Mouse (Mus musculus) hindbrain, postnatal 0 days (tissue): ENCODE data around the gene Tex12. TPM values are rescaled to one million over a fixed set of nuclear protein-coding genes. Genes with fewer than 3 reads are reported as not detected.

ENCODE experiments used
- ATAC-seq: fragments of 200-750 bp; cut with Nextera tagmentation; 2 replicates; pipeline ENCODE4 v1.8.0; 2017; ENCODE audit warnings: mild to moderate bottlenecking, moderate TSS enrichment, moderate library complexity
- DNase-seq: peaks from one replicate; pipeline ENCODE4 v3.0.0-alpha.2; 2015; ENCODE audit warnings: low spot score
- H3K27ac ChIP-seq: fragments of 300-500 bp; sonication (generic); 2 replicates; pipeline ENCODE4 v1.5.1; 2014; ENCODE audit warnings: mild to moderate bottlenecking
- H3K27me3 ChIP-seq: fragments of 300-500 bp; sonication (generic); 2 replicates; pipeline ENCODE4 v1.6.1; 2014; ENCODE audit warnings: low read length, mixed read lengths; ENCODE audit not compliant: insufficient read depth
- H3K36me3 ChIP-seq: fragments of 300-500 bp; sonication (generic); 2 replicates; pipeline ENCODE4 v1.6.1; 2014; ENCODE audit warnings: low read length, mixed read lengths; ENCODE audit not compliant: insufficient read depth
- H3K4me1 ChIP-seq: fragments of 300-500 bp; sonication (generic); 2 replicates; pipeline ENCODE4 v1.6.1; 2014; ENCODE audit warnings: antibody characterized with exemption, low read length, mixed read lengths; ENCODE audit not compliant: insufficient read depth
- H3K4me2 ChIP-seq: fragments of 300-500 bp; sonication (generic); 2 replicates; pipeline ENCODE4 v1.6.1; 2014; ENCODE audit warnings: low read depth, mild to moderate bottlenecking, low read length, moderate library complexity, mixed read lengths
- H3K4me3 ChIP-seq: fragments of 300-500 bp; sonication (generic); 2 replicates; pipeline ENCODE4 v1.5.1; 2014; ENCODE audit warnings: low read length
- H3K9ac ChIP-seq: fragments of 300-500 bp; sonication (generic); replicated peaks from 2 replicates; pipeline ENCODE4 v1.6.1; 2014; ENCODE audit warnings: mild to moderate bottlenecking, low read length, moderate library complexity, mixed read lengths
- H3K9me3 ChIP-seq: fragments of 300-500 bp; sonication (generic); 2 replicates; pipeline ENCODE4 v1.6.1; 2016; ENCODE audit warnings: low read length, mixed read lengths
- CTCF ChIP-seq: IDR thresholded peaks from 2 replicates; pipeline ENCODE4 v1.5.1; 2016; ENCODE audit warnings: antibody characterized with exemption, control low read depth, low read depth
- WGBS: fragments of 180-500 bp; shearing (Covaris S2); extraction: QIAGEN DNeasy Blood & Tissue Kit; methylation state at CpG from one replicate; pipeline ENCODE4 v1.1.7; 2014; 5-methylcytosine and 5-hydroxymethylcytosine counted together
- polyA plus RNA-seq: library from polyadenylated mRNA; unstranded; fragments of >200 nt; fragmentation: Nextera tagmentation; extraction: Ambion mirVana; gene quantifications from 2 replicates; pipeline ENCODE4 v1.2.1, GENCODE M21; 2015
- total RNA-seq: library from RNA; depleted of rRNA; stranded (reverse); fragments of >200 nt; gene quantifications from 2 replicates; pipeline ENCODE4 v1.2.3, GENCODE M21; 2014

The Tex12 gene
- total and polyA plus RNA-seq, 2 experiments from 2014 or later: 0.21 TPM; not detected in 1

DNA sequence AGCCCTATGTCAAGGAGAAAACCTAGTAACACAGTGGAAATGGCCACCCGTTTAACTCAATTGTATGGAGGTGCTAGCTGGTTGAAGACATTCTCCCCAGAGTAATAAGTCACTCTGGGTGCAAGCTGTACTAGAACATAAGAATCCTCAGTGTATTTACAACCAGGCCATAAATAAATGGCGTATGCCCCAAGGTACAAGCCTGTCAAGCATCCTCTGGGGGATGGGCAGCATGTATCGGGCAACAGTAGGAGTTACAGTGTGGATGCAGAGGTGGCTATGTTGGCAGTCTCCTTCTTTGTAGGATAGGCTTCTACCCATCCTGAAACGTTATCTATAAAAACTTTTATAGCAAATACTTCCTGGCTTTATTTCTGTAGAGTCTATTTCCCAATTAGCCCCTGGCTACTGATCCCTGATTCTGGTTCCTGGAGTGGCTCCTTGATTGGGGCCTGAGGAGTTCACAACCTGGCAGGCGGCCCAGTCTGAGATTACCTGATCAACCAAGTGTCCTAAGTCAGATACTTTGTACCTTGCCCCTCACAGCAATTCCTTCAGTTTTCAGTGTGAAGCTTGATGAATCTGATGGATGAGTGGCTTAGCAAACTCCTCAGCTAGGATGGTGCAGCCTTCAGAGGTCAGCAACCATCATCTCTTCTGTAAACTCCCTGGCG is 24.2 kb upstream of the Tex12 start:
- ATAC-seq (no peak), DNase-seq (no peak)
- Histone ChIP-seq H3K36me3 (no peaks in the 10 kb centered on the region), H3K4me3 (no peak overlapping the region), H3K9ac (no peak overlapping the region), H3K4me2 (no peak overlapping the region), H3K4me1 (no peaks in the 10 kb centered on the region), H3K27ac (no peak overlapping the region), H3K27me3 (no peaks in the 10 kb centered on the region), H3K9me3 (no peaks in the 10 kb centered on the region)
- WGBS: 90% methylated on average over 6 of the region's 6 CpGs
- no peak for TF ChIP-seq CTCF

DNA sequence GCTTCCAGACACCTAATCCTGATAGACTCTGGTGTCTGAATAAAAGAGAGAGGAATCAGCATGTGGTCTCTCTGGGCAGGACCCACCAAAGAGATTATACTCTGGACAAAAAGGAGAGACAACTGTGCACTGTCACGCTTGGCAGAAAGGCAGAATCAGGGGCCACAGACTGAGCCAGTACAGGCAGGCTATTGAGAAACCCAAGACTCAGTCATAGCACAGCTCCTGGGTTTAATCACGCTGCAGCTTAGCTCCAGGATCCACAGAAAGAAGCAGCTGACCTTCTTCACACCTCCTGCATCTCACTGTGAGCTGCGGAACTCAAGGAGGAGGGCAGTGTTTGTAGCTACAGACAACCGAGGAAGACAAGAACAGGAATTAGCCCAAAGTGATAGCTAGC is 19.2 kb upstream of the Tex12 start:
- Histone ChIP-seq H3K4me2 (no peak overlapping the region), H3K27me3 (no peaks in the 10 kb centered on the region), H3K9me3 (no peaks in the 10 kb centered on the region), H3K27ac (no peak overlapping the region), H3K36me3 (no peaks in the 10 kb centered on the region), H3K9ac (no peak overlapping the region), H3K4me1 (no peaks in the 10 kb centered on the region), H3K4me3 (no peak overlapping the region)
- DNase-seq (no peak), ATAC-seq (no peak)
- 36% methylated on average over 4 of the region's 4 CpGs for WGBS
- TF ChIP-seq CTCF: no peak

DNA sequence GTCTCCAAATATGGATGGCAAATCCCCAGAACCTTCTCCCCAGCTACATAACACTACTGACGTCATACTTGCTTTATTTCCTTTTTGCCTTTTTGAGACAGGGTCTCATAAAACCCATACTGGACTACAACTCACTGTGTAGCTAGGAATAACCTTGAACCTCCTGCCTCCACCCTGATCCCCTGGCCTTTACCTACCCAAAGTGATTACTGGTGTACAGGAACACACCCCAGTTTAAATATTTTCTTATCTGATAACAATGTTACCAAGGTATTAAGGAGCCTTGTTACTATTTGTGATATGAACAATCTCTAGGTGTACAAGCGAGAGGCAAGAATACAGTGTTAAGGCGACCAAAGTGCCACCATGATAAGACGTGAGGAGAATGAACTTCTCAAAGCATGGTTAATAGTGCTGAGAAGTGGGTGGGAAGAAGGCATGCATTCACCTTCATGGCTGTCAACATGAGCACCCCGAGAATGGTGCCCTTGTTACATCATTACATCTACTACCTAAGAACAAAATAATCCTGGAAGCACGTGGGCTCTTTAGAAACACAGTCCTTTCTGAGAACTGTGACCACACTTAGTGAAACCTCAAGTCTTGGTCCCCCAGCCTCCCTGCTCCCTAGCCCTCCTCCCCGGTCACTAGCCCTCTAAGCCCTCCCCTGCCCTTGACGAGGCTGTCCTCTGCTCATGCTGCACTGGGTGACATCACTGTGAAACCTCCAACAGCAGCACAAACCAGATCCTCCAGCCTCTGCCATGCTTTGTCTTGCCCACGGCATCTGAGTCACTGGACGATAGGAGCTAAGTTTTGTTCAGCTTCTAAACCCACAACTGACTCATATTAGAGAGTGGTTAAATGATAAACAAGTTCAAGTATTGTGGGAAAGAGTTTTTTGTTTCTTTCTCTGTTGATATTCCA is 8.7 kb upstream of the Tex12 start:
- no peaks in the 10 kb centered on the region for H3K36me3 ChIP-seq
- no peaks in the 10 kb centered on the region for H3K9me3 ChIP-seq
- WGBS: 79% methylated on average over 10 of the region's 10 CpGs
- DNase-seq (no peak), ATAC-seq (no peak)
- H3K4me1 ChIP-seq: no peaks in the 10 kb centered on the region
- H3K4me3 ChIP-seq: no peak overlapping the region
- H3K9ac ChIP-seq: no peak overlapping the region
- H3K27me3 ChIP-seq: no peaks in the 10 kb centered on the region
- no peak for TF ChIP-seq CTCF
- no peak overlapping the region for H3K27ac ChIP-seq
- no peak overlapping the region for H3K4me2 ChIP-seq

DNA sequence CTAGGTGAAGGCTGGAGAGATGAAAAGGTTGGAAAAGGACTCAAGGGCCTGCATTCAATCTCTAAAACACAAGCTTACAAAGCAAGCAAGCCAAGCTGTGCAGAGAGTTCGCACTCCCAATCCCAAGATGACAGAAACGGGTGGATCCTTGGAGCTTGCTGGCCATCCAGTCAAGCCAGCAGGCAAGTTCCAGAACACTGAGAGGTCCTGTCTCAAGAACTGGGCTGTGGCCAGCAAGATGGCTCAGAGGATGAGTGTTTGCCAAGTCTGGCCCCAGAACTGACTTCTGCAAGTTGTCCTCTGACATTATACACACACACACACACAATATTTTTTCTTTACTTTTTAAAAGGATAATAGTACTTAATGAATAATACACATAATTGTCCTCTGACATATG is 6.8 kb upstream of the Tex12 start:
- H3K4me2 ChIP-seq: no peak overlapping the region
- no peaks in the 10 kb centered on the region for H3K27me3 ChIP-seq
- no peaks in the 10 kb centered on the region for H3K9me3 ChIP-seq
- TF ChIP-seq CTCF: no peak
- H3K4me1 ChIP-seq: no peaks in the 10 kb centered on the region
- ATAC-seq (no peak), DNase-seq (no peak)
- no peak overlapping the region for H3K9ac ChIP-seq
- H3K36me3 ChIP-seq: no peaks in the 10 kb centered on the region
- WGBS: 77% methylated on average over 2 of the region's 2 CpGs
- H3K27ac ChIP-seq: no peak overlapping the region
- H3K4me3 ChIP-seq: no peak overlapping the region

DNA sequence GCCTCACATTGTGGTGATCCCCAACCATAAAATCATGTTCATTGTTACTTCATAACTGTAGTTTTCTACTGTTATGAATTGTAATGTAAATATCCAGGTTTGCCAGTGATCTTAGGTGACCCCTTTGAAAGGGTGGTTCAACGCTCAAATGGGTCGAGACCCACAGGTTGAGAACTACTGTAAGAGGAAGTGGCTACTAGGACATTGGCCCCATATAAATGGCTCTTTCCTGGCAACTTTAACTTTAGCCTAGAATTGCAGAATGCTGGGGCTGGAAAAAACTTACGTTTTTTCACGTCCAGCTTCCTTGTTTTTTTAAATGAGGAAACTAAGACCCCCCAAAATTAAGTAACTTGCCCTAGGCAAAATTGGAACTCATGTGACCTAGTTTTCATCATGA is 6.2 kb upstream of the Tex12 start:
- H3K9ac ChIP-seq: no peak overlapping the region
- no peak overlapping the region for H3K4me3 ChIP-seq
- H3K9me3 ChIP-seq: no peaks in the 10 kb centered on the region
- no peaks in the 10 kb centered on the region for H3K4me1 ChIP-seq
- no peak overlapping the region for H3K4me2 ChIP-seq
- H3K27me3 ChIP-seq: no peaks in the 10 kb centered on the region
- TF ChIP-seq CTCF: no peak
- WGBS: 93% methylated on average over 4 of the region's 4 CpGs
- DNase-seq: no peak
- H3K27ac ChIP-seq: no peak overlapping the region
- ATAC-seq: no peak
- no peaks in the 10 kb centered on the region for H3K36me3 ChIP-seq

DNA sequence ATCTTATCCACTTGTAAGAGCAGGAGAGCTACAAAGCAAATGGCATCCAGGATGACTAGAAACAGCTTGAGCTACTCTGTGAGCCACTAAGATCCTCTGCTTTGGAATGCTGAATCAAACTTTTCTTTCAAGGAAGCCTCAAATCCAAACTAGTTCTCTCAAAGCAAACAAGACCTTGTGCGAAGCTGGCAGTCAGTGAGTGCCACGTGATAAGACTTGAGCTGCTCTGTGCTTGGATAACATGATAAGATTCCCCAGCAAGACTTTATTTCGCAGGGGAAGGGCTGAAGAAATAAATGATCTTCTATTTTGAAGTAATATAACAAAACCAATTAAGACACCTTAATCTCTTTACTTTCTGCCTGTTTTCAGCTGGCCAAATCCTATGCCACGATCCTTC is 4.8 kb upstream of the Tex12 start:
- no peak overlapping the region for H3K9ac ChIP-seq
- WGBS: 92% methylated on average over 4 of the region's 4 CpGs

DNA sequence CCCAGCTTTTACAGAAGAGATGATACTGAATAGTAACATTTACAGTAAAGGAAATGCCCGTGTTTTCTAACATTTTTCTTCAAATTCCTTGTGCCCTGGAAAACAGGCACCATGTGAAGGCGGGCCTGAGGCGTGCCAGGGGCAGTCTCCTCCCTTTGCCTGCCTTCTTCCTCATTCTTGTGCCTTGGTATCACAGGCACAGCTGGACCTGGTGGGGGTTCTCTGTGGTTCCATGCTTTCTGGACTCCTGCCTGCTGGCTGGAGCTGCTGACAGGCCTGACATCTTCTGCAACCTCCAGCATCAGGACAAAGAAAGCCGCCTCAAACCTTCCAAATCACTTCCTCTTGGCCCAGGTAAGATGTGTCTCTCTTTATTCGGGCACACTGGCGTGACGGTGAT is 4.0 kb upstream of the Tex12 start:
- no peak overlapping the region for H3K4me2 ChIP-seq
- no peak overlapping the region for H3K27ac ChIP-seq
- no peaks in the 10 kb centered on the region for H3K36me3 ChIP-seq
- 70% methylated on average over 7 of the region's 7 CpGs for WGBS
- TF ChIP-seq CTCF: no peak
- H3K4me1 ChIP-seq: no peaks in the 10 kb centered on the region
- H3K9ac ChIP-seq: no peak overlapping the region
- DNase-seq (peak; percentile 8), ATAC-seq (no peak)
- no peaks in the 10 kb centered on the region for H3K27me3 ChIP-seq
- H3K4me3 ChIP-seq: no peak overlapping the region
- no peaks in the 10 kb centered on the region for H3K9me3 ChIP-seq

More for the DNA sequence above, 4.8 kb upstream of the Tex12 start:
- no peak overlapping the region for H3K4me2 ChIP-seq
- no peaks in the 10 kb centered on the region for H3K27me3 ChIP-seq
- DNase-seq: no peak
- ATAC-seq: no peak
- no peak for TF ChIP-seq CTCF
- H3K27ac ChIP-seq: no peak overlapping the region
- H3K4me3 ChIP-seq: no peak overlapping the region
- H3K9me3 ChIP-seq: no peaks in the 10 kb centered on the region
- no peaks in the 10 kb centered on the region for H3K36me3 ChIP-seq
- no peaks in the 10 kb centered on the region for H3K4me1 ChIP-seq
